Mouse (Mus musculus) hindbrain, embryonic 11.5 days (tissue): Measurements from ENCODE around the gene A630089N07Rik. TPM values are rescaled to one million over a fixed set of nuclear protein-coding genes. Genes with fewer than 3 reads are reported as not detected.

Experiments
- ATAC-seq: fragments of 200-750 bp; cut with Nextera tagmentation; 2 replicates; pipeline ENCODE4 v1.8.0; 2017; ENCODE audit warnings: mild to moderate bottlenecking, moderate TSS enrichment, moderate library complexity; ENCODE audit not compliant: low FRiP score
- DNase-seq: peaks from one replicate; pipeline ENCODE4 v3.0.0-alpha.2; 2015; ENCODE audit warnings: low spot score
- H3K27ac ChIP-seq: fragments of 300-500 bp; sonication (generic); 2 replicates; pipeline ENCODE4 v1.5.1; 2014; ENCODE audit warnings: mild to moderate bottlenecking, low read depth, low read length
- H3K27me3 ChIP-seq: fragments of 300-500 bp; sonication (generic); 2 replicates; pipeline ENCODE4 v1.6.1; 2014; ENCODE audit warnings: mild to moderate bottlenecking, low read length, moderate library complexity, mixed read lengths; ENCODE audit not compliant: control insufficient read depth, insufficient read depth
- H3K36me3 ChIP-seq: fragments of 300-500 bp; sonication (generic); 2 replicates; pipeline ENCODE4 v1.6.1; 2014; ENCODE audit warnings: mild to moderate bottlenecking, low read length, moderate library complexity, mixed read lengths; ENCODE audit not compliant: control insufficient read depth, insufficient read depth
- H3K4me1 ChIP-seq: fragments of 300-500 bp; sonication (generic); replicated peaks from 2 replicates; pipeline ENCODE4 v1.6.1; 2014; ENCODE audit warnings: low read length, mixed read lengths; ENCODE audit not compliant: control insufficient read depth, insufficient read depth
- H3K4me2 ChIP-seq: fragments of 300-500 bp; sonication (generic); replicated peaks from 2 replicates; pipeline ENCODE4 v1.6.1; 2014; ENCODE audit warnings: mild to moderate bottlenecking, low read depth, low read length
- H3K4me3 ChIP-seq: fragments of 300-500 bp; sonication (generic); 2 replicates; pipeline ENCODE4 v1.5.1; 2014; ENCODE audit warnings: low read depth, low read length
- H3K9ac ChIP-seq: fragments of 300-500 bp; sonication (generic); 2 replicates; pipeline ENCODE4 v1.6.1; 2014; ENCODE audit warnings: low read depth, low read length
- H3K9me3 ChIP-seq: fragments of 300-500 bp; sonication (generic); 2 replicates; pipeline ENCODE4 v1.6.1; 2016; ENCODE audit warnings: low read length; ENCODE audit not compliant: control insufficient read depth
- WGBS: fragments of 180-500 bp; shearing (Covaris S2); extraction: QIAGEN DNeasy Blood & Tissue Kit; methylation state at CpG from one replicate; pipeline ENCODE4 v1.1.7; 2014; 5-methylcytosine and 5-hydroxymethylcytosine counted together
- polyA plus RNA-seq: library from polyadenylated mRNA; unstranded; fragments of >200 nt; fragmentation: Nextera tagmentation; extraction: Ambion mirVana; gene quantifications from 2 replicates; pipeline ENCODE4 v1.2.1, GENCODE M21; 2014

Gene A630089N07Rik
- polyA plus RNA-seq, 1 experiment from 2014 or later, result 26.7 TPM

- no peaks in the 10 kb centered on the region for H3K27me3 ChIP-seq
- no peak overlapping the region for H3K4me3 ChIP-seq
- DNase-seq (no peak), ATAC-seq (no peak)
- no peaks in the 10 kb centered on the region for H3K9me3 ChIP-seq
- H3K27ac ChIP-seq, result no peak overlapping the region
- H3K9ac ChIP-seq, result no peak overlapping the region
- no peak overlapping the region for H3K4me2 ChIP-seq
- no peaks in the 10 kb centered on the region for H3K4me1 ChIP-seq
- 90% methylated on average over 1 of the region's 1 CpGs for WGBS
- no peaks in the 10 kb centered on the region for H3K36me3 ChIP-seq
These were observed 100.9 kb downstream of the A630089N07Rik start for GRCm38 (mm10) chr16:97981362-97981761.

GRCm38 (mm10) chr16:97977722-97978121 is 104.5 kb downstream of the A630089N07Rik start:
- Histone ChIP-seq H3K27me3 (no peaks in the 10 kb centered on the region), H3K36me3 (no peaks in the 10 kb centered on the region), H3K9me3 (no peaks in the 10 kb centered on the region), H3K4me1 (no peaks in the 10 kb centered on the region), H3K4me2 (no peak overlapping the region), H3K4me3 (no peak overlapping the region), H3K27ac (no peak overlapping the region), H3K9ac (no peak overlapping the region)
- DNase-seq (no peak), ATAC-seq (no peak)
- 77% methylated on average over 3 of the region's 3 CpGs for WGBS

DNA sequence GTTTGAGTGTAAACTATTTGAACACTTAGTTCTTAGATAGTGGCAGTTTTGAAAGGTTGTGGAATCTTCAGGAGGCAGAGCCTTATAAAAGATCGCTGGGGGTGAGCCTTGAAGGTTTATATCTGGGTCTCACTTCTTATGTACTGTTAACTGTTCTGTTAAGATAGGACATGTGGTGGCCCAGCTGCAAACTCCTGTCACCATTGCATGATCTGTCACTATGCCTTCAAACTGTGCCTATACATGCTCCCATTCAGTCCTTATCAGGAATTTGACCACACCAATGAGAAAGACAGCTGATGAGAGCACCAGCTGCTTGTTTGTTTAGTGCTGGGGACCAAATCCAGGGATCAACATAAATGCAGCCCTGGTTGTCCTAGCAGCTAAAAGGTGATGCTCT is 105.0 kb downstream of the A630089N07Rik start:
- no peaks in the 10 kb centered on the region for H3K4me1 ChIP-seq
- ATAC-seq (no peak), DNase-seq (no peak)
- H3K4me3 ChIP-seq, result no peak overlapping the region
- H3K27ac ChIP-seq, result no peak overlapping the region
- H3K9ac ChIP-seq, result no peak overlapping the region
- H3K9me3 ChIP-seq, result no peaks in the 10 kb centered on the region
- no peaks in the 10 kb centered on the region for H3K36me3 ChIP-seq
- H3K4me2 ChIP-seq, result no peak overlapping the region
- H3K27me3 ChIP-seq, result no peaks in the 10 kb centered on the region
- 73% methylated on average over 1 of the region's 1 CpGs for WGBS

GRCm38 (mm10) chr16:97963956-97964540 is 118.2 kb downstream of the A630089N07Rik start:
- H3K36me3 ChIP-seq, result no peaks in the 10 kb centered on the region
- H3K4me2 ChIP-seq, result no peak overlapping the region
- no peaks in the 10 kb centered on the region for H3K9me3 ChIP-seq
- H3K4me3 ChIP-seq, result no peak overlapping the region
- no peaks in the 10 kb centered on the region for H3K27me3 ChIP-seq
- 87% methylated on average over 3 of the region's 3 CpGs for WGBS
- no peak overlapping the region for H3K27ac ChIP-seq
- ATAC-seq (no peak), DNase-seq (no peak)
- H3K4me1 ChIP-seq, result no peaks in the 10 kb centered on the region; the same call in 1 of the 2 replicates
- no peak overlapping the region for H3K9ac ChIP-seq

- H3K36me3 ChIP-seq, result no peaks in the 10 kb centered on the region
- H3K9ac ChIP-seq, result peak within 1 kb of the TSS; percentile 89
- peak within 1 kb of the TSS; percentile 86 for H3K4me3 ChIP-seq
- no peaks in the 10 kb centered on the region; the same call in 1 of the 2 replicates for H3K4me1 ChIP-seq
- no peaks in the 10 kb centered on the region for H3K27me3 ChIP-seq
- DNase-seq, result peak; percentile 97
- H3K4me2 ChIP-seq, result peak within 1 kb of the TSS; percentile 74
- no peaks in the 10 kb centered on the region for H3K9me3 ChIP-seq
- under 1% methylated on average over 77 of the region's 78 CpGs for WGBS
- peak within 1 kb of the TSS; percentile 89 for H3K27ac ChIP-seq
- ATAC-seq, result peak; percentile 99
These were observed 119.9 kb downstream of the A630089N07Rik start, which contains the start of the genes C2cd2 and Zbtb21 for GRCm38 (mm10) chr16:97962151-97962948. Gene C2cd2 (minus strand): TSS chr16:97962598. Gene Zbtb21 (minus strand): TSS chr16:97962622.

DNA sequence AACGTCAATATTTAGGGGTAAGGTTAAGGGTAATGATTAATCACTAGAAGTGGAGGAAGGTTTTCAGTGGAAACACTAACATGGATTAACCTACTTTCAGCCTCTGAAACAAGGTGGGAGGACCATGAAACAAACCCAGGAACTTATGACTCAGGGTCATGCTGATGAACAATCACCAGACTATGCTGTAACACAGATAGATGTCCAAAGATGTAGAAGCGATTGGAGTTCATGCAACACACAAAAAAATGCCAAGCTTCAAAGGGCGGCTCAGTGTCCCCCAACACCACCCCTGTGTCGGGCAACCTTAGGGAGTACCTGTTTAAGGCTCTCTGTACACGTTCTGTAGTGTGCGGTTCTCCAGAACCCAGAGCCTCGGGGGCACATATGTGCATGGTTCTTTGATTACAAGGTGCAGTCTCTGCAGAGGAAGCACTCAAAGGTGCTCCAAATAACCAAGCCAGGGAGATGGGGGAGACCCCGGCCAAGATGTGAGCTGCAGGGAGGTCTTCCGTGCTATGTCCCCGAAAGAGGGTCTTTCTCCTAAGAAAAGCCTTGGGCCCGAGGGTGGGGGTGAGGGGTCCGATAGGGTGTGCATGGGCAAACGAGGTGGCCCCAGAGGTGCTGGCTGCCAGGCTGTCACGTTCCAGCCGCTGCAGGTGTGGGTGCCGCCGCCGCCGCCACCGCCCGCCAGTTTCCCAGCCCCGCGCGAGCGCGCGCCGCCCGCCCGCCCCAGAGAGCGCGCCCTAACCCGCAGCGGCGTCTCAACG is 120.7 kb downstream of the A630089N07Rik start:
- ATAC-seq (peak; percentile 56), DNase-seq (peak; percentile 39)
- Histone ChIP-seq H3K27me3 (no peaks in the 10 kb centered on the region), H3K9me3 (no peaks in the 10 kb centered on the region), H3K4me2 (peak overlapping the region; percentile 74), H3K36me3 (no peaks in the 10 kb centered on the region), H3K4me1 (no peaks in the 10 kb centered on the region; the same call in 1 of the 2 replicates), H3K27ac (peak overlapping the region; percentile 89), H3K9ac (peak overlapping the region; percentile 89), H3K4me3 (peak overlapping the region; percentile 86)
- WGBS, result 14% methylated on average over 25 of the region's 36 CpGs

GRCm38 (mm10) chr16:97960348-97960747 is 121.9 kb downstream of the A630089N07Rik start:
- Histone ChIP-seq H3K9ac (no peak overlapping the region), H3K36me3 (no peaks in the 10 kb centered on the region), H3K27ac (no peak overlapping the region), H3K4me3 (no peak overlapping the region), H3K4me2 (no peak overlapping the region), H3K9me3 (no peaks in the 10 kb centered on the region), H3K27me3 (no peaks in the 10 kb centered on the region), H3K4me1 (no peaks in the 10 kb centered on the region; the same call in 1 of the 2 replicates)
- DNase-seq (no peak), ATAC-seq (no peak)
- 93% methylated on average over 3 of the region's 3 CpGs for WGBS

DNA sequence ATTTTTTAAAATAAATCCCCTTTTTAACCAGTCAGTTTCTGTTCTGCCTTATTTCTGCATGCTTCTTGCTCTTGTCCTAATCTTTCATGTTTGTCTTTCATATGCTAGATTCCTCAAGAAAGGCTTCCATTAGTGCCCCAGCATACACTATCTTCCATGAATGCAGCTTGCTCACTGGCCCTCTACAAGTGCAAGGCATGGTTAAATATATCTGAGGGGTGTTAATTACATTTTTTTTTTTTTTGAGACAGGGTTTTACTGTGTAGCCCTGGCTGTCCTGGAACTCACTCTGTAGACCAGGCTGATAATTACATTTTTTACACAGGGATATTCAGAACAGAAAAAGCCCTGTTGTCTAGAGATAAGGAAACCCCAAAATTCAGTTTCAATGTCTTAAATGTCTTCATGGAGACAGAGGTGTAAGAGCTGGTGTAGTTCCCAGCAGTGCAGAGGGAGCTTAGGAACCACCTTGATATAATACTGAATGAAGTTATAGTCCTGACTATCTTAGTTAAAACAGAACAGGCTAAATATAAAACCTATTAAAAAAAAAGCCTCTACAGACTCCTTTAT is 123.8 kb downstream of the A630089N07Rik start:
- H3K9me3 ChIP-seq, result no peaks in the 10 kb centered on the region
- H3K9ac ChIP-seq, result no peak overlapping the region
- no peak overlapping the region for H3K4me2 ChIP-seq
- H3K27me3 ChIP-seq, result no peaks in the 10 kb centered on the region
- no peak overlapping the region for H3K4me3 ChIP-seq
- H3K4me1 ChIP-seq, result no peaks in the 10 kb centered on the region; the same call in 1 of the 2 replicates
- no peak for ATAC-seq
- no peak overlapping the region for H3K27ac ChIP-seq
- H3K36me3 ChIP-seq, result no peaks in the 10 kb centered on the region
- no peak for DNase-seq
